Mouse (Mus musculus): ENCODE data around the gene Usp40.
A peak's percentile ranks its signal among the peaks of the same experiment; 100 is the strongest.
"Not testable (repeated sequence)": the region's sequence is repeated elsewhere in the genome, so short reads cannot be mapped to it uniquely, and the experiment has no call there.

Usp40 gene

GRCm38 (mm10) chr1:88008211-88008697, at the start of gene Usp40:
Gene Usp40 (minus strand): TSS chr1:88008551.
- peak; percentile 63 for DNase-seq

GRCm38 (mm10) chr1:88055088-88055487, 46.7 kb upstream of the Usp40 start, which contains the start of gene Ugt1a10:
Gene Ugt1a10 (plus strand): TSS chr1:88055388.
- DNase-seq: no peak

- not testable (repeated sequence) for DNase-seq
Measured at GRCm38 (mm10) chr1:88047408-88047807, 39.1 kb upstream of the Usp40 start.

- peak; percentile 10 for DNase-seq
Measured at GRCm38 (mm10) chr1:88044832-88045437, 36.6 kb upstream of the Usp40 start.

GRCm38 (mm10) chr1:88043044-88043443, 34.7 kb upstream of the Usp40 start:
- peak; percentile 36 for DNase-seq

- DNase-seq: not testable (repeated sequence)
Measured at GRCm38 (mm10) chr1:88025244-88025643, 16.9 kb upstream of the Usp40 start.

GRCm38 (mm10) chr1:88015371-88015770, 7.0 kb upstream of the Usp40 start:
- no peak for DNase-seq

- DNase-seq: no peak
Measured at GRCm38 (mm10) chr1:88014671-88015070, 6.3 kb upstream of the Usp40 start.

- no peak for DNase-seq
Measured at GRCm38 (mm10) chr1:88014194-88014593, 5.8 kb upstream of the Usp40 start.

- no peak for DNase-seq
Measured at GRCm38 (mm10) chr1:88013726-88014125, 5.4 kb upstream of the Usp40 start.

GRCm38 (mm10) chr1:88009521-88009920, 1.2 kb upstream of the Usp40 start:
- no peak for DNase-seq

- no peak for DNase-seq
Measured at GRCm38 (mm10) chr1:88008735-88009134, 384 bp upstream of the Usp40 start.

- DNase-seq: no peak
Measured at GRCm38 (mm10) chr1:88007692-88008210, 600 bp downstream of the Usp40 start.

GRCm38 (mm10) chr1:87992716-87993115, 15.6 kb downstream of the Usp40 start:
- DNase-seq: no peak

- DNase-seq: no peak
Measured at GRCm38 (mm10) chr1:87982291-87982690, 26.1 kb downstream of the Usp40 start.

- no peak for DNase-seq
Measured at GRCm38 (mm10) chr1:87970381-87970780, 38.0 kb downstream of the Usp40 start.

- no peak for DNase-seq
Measured at GRCm38 (mm10) chr1:87961459-87962167, 46.7 kb downstream of the Usp40 start.

- DNase-seq: no peak
Measured at GRCm38 (mm10) chr1:87960752-87961151, 47.6 kb downstream of the Usp40 start.

- no peak for DNase-seq
Measured at GRCm38 (mm10) chr1:87959998-87960431, 48.3 kb downstream of the Usp40 start.

GRCm38 (mm10) chr1:87959532-87959931, 48.8 kb downstream of the Usp40 start:
- no peak for DNase-seq

- no peak for DNase-seq
Measured at GRCm38 (mm10) chr1:87958931-87959330, 49.4 kb downstream of the Usp40 start.

- no peak for DNase-seq
Measured at GRCm38 (mm10) chr1:87953073-87953472, 55.3 kb downstream of the Usp40 start.

- no peak for DNase-seq
Measured at GRCm38 (mm10) chr1:87951641-87952040, 56.7 kb downstream of the Usp40 start.

GRCm38 (mm10) chr1:87947681-87948091, 60.7 kb downstream of the Usp40 start:
- DNase-seq: no peak

Measured in kidney, adult 11 months (tissue).